Mouse (Mus musculus) olfactory bulb, adult 2 months (tissue): Measurements from ENCODE around the gene Rsad2. TPM values are rescaled to one million over a fixed set of nuclear protein-coding genes. Genes with fewer than 3 reads are reported as not detected.

ENCODE experiments used
- H3K27ac ChIP-seq: fragments of 200-500 bp; 2 replicates; pipeline ENCODE4 v1.5.1; 2012; ENCODE audit warnings: low read depth, low read length; ENCODE audit not compliant: insufficient read depth
- H3K4me1 ChIP-seq: fragments of 200-500 bp; 2 replicates; pipeline ENCODE4 v1.6.1; 2012; ENCODE audit warnings: low read length; ENCODE audit not compliant: control insufficient read depth, insufficient read depth
- H3K4me3 ChIP-seq: fragments of 200-500 bp; 2 replicates; pipeline ENCODE4 v1.5.1; 2012; ENCODE audit warnings: mild to moderate bottlenecking, low read depth, low read length, moderate library complexity; ENCODE audit not compliant: insufficient read depth
- CTCF ChIP-seq: fragments of 200-500 bp; IDR thresholded peaks from 2 replicates; pipeline ENCODE4 v1.5.1; 2012; ENCODE audit warnings: low read depth, mild to moderate bottlenecking, low read length, moderate library complexity; ENCODE audit not compliant: insufficient read depth
- POLR2A ChIP-seq: fragments of 200-500 bp; IDR thresholded peaks from 2 replicates; pipeline ENCODE4 v1.6.1; 2012; ENCODE audit warnings: mild to moderate bottlenecking, low read depth, low read length, moderate library complexity; ENCODE audit not compliant: insufficient read depth
- WGBS: fragments of 180-500 bp; shearing (Covaris S2); methylation state at CpG from one replicate; pipeline ENCODE4 v1.1.7; 2018; 5-methylcytosine and 5-hydroxymethylcytosine counted together
- polyA plus RNA-seq: library from polyadenylated mRNA; stranded (reverse); fragments of >200 nt; gene quantifications from 2 replicates; pipeline ENCODE4 v1.2.4, GENCODE M21; 2012; ENCODE audit warnings: low replicate concordance; ENCODE audit not compliant: missing spikeins, insufficient read depth, insufficient read length

Gene Rsad2
- polyA plus RNA-seq, 1 experiment, result not detected

DNA sequence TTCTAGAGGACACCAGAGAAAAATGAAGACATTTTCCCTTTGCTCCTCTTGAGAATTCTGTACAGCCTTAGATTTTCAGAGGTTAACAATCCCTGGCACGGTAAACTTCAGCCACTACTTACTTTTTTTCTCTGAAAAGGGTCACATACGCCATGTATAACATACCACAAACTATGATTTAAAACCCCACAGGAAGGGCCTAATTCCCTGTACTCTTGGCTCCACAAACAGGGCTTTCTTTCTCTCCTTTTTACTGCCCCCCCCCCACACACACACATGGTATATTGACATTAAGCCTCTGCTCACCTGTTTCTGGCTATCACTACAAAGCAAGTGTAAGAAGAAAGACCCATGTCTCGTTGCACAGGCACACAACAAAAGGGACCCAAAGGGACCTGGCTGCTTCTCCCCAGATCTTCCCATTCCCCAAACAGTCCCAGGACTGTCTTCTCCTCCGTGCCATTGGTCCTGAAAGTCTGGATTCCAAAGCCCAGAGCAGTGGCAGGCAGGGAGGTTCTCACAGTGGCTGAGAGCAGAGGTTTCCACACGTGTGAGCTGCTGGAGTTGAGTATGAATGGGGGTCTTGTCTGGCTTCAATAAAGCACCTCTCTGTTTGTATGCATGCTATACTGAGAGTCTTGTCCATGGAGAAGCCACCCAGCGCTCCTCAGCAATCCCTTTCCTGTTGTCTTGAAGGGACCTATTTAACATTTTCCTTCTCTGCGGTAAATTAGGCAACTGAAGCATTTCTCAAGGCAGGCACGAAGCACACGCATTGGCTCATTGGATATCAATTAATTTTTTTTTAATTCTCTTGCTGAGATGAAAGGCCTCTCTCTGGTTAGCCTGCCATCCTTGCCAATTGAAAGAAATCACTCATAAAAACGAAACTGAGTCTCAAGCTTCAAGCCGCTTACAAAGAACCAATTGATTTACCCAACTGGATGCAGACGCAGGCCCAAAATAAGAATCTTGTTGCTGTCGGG is 61.5 kb downstream of the Rsad2 start:
- H3K27ac ChIP-seq, result 0 out of 2 replicates have a peak overlapping the region, but pooled peaks have one; percentile 18
- no peak for TF ChIP-seq POLR2A
- TF ChIP-seq CTCF, result no peak
- WGBS, result 77% methylated on average over 13 of the region's 13 CpGs
- H3K4me3 ChIP-seq, result no peak overlapping the region
- H3K4me1 ChIP-seq, result peaks cover 6% of the 10 kb centered on the region; the same call in 1 of the 2 replicates

GRCm38 (mm10) chr12:26393291-26393690 is 63.0 kb downstream of the Rsad2 start:
- no peak for TF ChIP-seq CTCF
- TF ChIP-seq POLR2A, result no peak
- H3K4me1 ChIP-seq, result peaks cover 6% of the 10 kb centered on the region; the same call in 1 of the 2 replicates
- no peak overlapping the region for H3K27ac ChIP-seq
- WGBS, result 67% methylated on average over 5 of the region's 5 CpGs
- H3K4me3 ChIP-seq, result no peak overlapping the region

Other genes starting within 250 kb of the Rsad2 start
- not detected in 2 replicates for gene Rnf144a, start 41.2 kb downstream of the Rsad2 start, polyA plus RNA-seq
- gene Cmpk2, start 12.8 kb upstream of the Rsad2 start, polyA plus RNA-seq, result not detected in 2 replicates